Comparison of ENCODE assay signal across 24 mouse cellular contexts in genomic region chr2:168035907-168036306, GRCm38 (mm10). TPM values are rescaled to one million over a fixed set of nuclear protein-coding genes. Genes with fewer than 3 reads are reported as not detected.
DNase-seq lines count a peak whose midpoint lies in the region.
"Had no signal": no experiment of that assay in that cellular context is flagged by ENCODE, and none has a peak within 500 bp of the region (broad histone marks: within the 10 kb centered on the region; RNA-seq: fewer than 3 reads in every experiment).

No protein-coding gene starts in this region.

- no peaks in the 10 kb centered on the region for H3K36me3 ChIP-seq in heart, embryonic 10.5 days
- no peaks in the 10 kb centered on the region for H3K36me3 ChIP-seq in limb, embryonic 10.5 days
- H3K36me3 ChIP-seq: embryonic facial prominence, embryonic 12.5 days; embryonic facial prominence, embryonic 15.5 days; G1E; heart, embryonic 13.5 days; hindbrain, embryonic 10.5 days; hindbrain, embryonic 13.5 days; intestine, embryonic 15.5 days had no signal

- no peaks in the 10 kb centered on the region for H3K27me3 ChIP-seq in heart, embryonic 10.5 days (ENCODE audit: insufficient read depth, poor library complexity, severe bottlenecking)
- H3K27me3 ChIP-seq in limb, embryonic 10.5 days (ENCODE audit: low read depth, poor library complexity, severe bottlenecking): no peaks in the 10 kb centered on the region
- H3K27me3 ChIP-seq: embryonic facial prominence, embryonic 12.5 days; embryonic facial prominence, embryonic 15.5 days; heart, embryonic 13.5 days; hindbrain, embryonic 13.5 days; intestine, embryonic 15.5 days; Patski had no signal

- 81% methylated on average over 6 of the region's 6 CpGs for WGBS in heart, embryonic 10.5 days
- 91% methylated on average over 6 of the region's 6 CpGs for WGBS in limb, embryonic 10.5 days

- peak; percentile 51 for DNase-seq in adrenal gland, postnatal 14 days
- no peak for DNase-seq in adrenal gland, postnatal 36 days
- DNase-seq in gastrocnemius, postnatal 10 days: peak; percentile 44
- DNase-seq in gastrocnemius, adult 18-20 months (ENCODE audit: low spot score): no peak
- no peak for DNase-seq in heart, embryonic 10.5 days (ENCODE audit: low spot score)
- DNase-seq in heart, postnatal 36 days: no peak
- DNase-seq in limb, embryonic 10.5 days (ENCODE audit: low spot score): no peak
- DNase-seq in layer of hippocampus, adult 11-12 months (ENCODE audit: low spot score): no peak
- DNase-seq: adrenal gland, adult 2 months; B cell, adult 2 months; cerebellum, adult 18-20 months; cerebellum, adult 9-10 months; cerebellum, postnatal 25 days; forebrain, postnatal 0 days; kidney, adult 18-20 months; kidney, adult 9 months had no signal

- no peaks in the 10 kb centered on the region for H3K9me3 ChIP-seq in heart, embryonic 10.5 days
- no peaks in the 10 kb centered on the region for H3K9me3 ChIP-seq in limb, embryonic 10.5 days (replicated peaks)
- H3K9me3 ChIP-seq: embryonic facial prominence, embryonic 12.5 days; embryonic facial prominence, embryonic 15.5 days; G1E; heart, embryonic 13.5 days; hindbrain, embryonic 10.5 days; hindbrain, embryonic 13.5 days; intestine, embryonic 15.5 days had no signal

- no peak overlapping the region for H3K4me3 ChIP-seq in heart, embryonic 10.5 days
- no peak overlapping the region for H3K4me3 ChIP-seq in limb, embryonic 10.5 days
- H3K4me3 ChIP-seq: embryonic facial prominence, embryonic 12.5 days; embryonic facial prominence, embryonic 15.5 days; heart, embryonic 13.5 days; hindbrain, embryonic 10.5 days; hindbrain, embryonic 13.5 days; intestine, embryonic 15.5 days had no signal

- intact Hi-C loops in heart, postnatal 36 days (cut with DNase I): no loop called here

- peak overlapping the region; percentile 83; the same call in 1 of the 2 replicates for H3K27ac ChIP-seq in heart, embryonic 10.5 days
- H3K27ac ChIP-seq in limb, embryonic 10.5 days: peak overlapping the region; percentile 39; the same call in 1 of the 2 replicates
- H3K27ac ChIP-seq: embryonic facial prominence, embryonic 12.5 days; embryonic facial prominence, embryonic 15.5 days; heart, embryonic 13.5 days; hindbrain, embryonic 13.5 days had no signal

- peaks cover 60% of the 10 kb centered on the region for H3K4me1 ChIP-seq in heart, embryonic 10.5 days
- peaks cover 30% of the 10 kb centered on the region for H3K4me1 ChIP-seq in limb, embryonic 10.5 days
- H3K4me1 ChIP-seq: embryonic facial prominence, embryonic 12.5 days had no signal

RNA-seq across cellular contexts. Expression of gene Ripor3, which starts 25.5 kb away (rescaled TPM):
- total RNA-seq in adrenal gland, postnatal 14 days (2021): 2.6 and 5.3 TPM in 2 replicates
- total RNA-seq in adrenal gland, postnatal 36 days (2021): 1 to 10 TPM; 2.1 TPM
- 1 to 10 TPM; 3.5 to 5.8 TPM for total RNA-seq in gastrocnemius, postnatal 10 days (2021)
- total RNA-seq in gastrocnemius, adult 18-20 months (2021): under 1 TPM; 0.09 to 0.11 TPM
- 1.3 and 2.5 TPM in 2 replicates for polyA plus RNA-seq in heart, embryonic 10.5 days (2016; fragmentation: Nextera tagmentation; extraction: Ambion mirVana)
- under 1 TPM; 0.36 to 0.79 TPM for total RNA-seq in heart, postnatal 36 days (2021)
- polyA plus RNA-seq in limb, embryonic 10.5 days (2016; fragmentation: Nextera tagmentation; extraction: Ambion mirVana): 0.44 and 0.49 TPM in 2 replicates

RNA-seq across cellular contexts. Expression of gene Pard6b, which starts 44.9 kb away (rescaled TPM):
- total RNA-seq in adrenal gland, postnatal 14 days (2021): 1.7 and 1.9 TPM in 2 replicates
- total RNA-seq in adrenal gland, postnatal 36 days (2021): 1 to 10 TPM in 1 of 2 experiments, under 1 TPM in 1; 0.99 to 1.3 TPM
- under 1 TPM; 0.85 to 0.93 TPM for total RNA-seq in gastrocnemius, postnatal 10 days (2021)
- 1 to 10 TPM; 1.0 to 2.4 TPM for total RNA-seq in gastrocnemius, adult 18-20 months (2021)
- polyA plus RNA-seq in heart, embryonic 10.5 days (2016; fragmentation: Nextera tagmentation; extraction: Ambion mirVana): 12.2 and 15.0 TPM in 2 replicates
- total RNA-seq in heart, postnatal 36 days (2021): 1 to 10 TPM; 2.7 to 3.1 TPM
- 4.5 and 6.0 TPM in 2 replicates for polyA plus RNA-seq in limb, embryonic 10.5 days (2016; fragmentation: Nextera tagmentation; extraction: Ambion mirVana)

Comparison
In these comparisons a context has a peak if more than half of its experiments do, and no peak if none do; other contexts are left out.
1. DNase-seq: peak in adrenal gland, postnatal 14 days (single experiment) and gastrocnemius, postnatal 10 days (single experiment); none in adrenal gland, postnatal 36 days (0 of 2), gastrocnemius, adult 18-20 months (single experiment), heart, embryonic 10.5 days (single experiment), heart, postnatal 36 days (0 of 2), limb, embryonic 10.5 days (single experiment) and layer of hippocampus, adult 11-12 months (single experiment).